Mouse (Mus musculus) liver, embryonic 14.5 days (tissue): Measurements from ENCODE around the gene Tns4.

Source experiments
- CTCF ChIP-seq: IDR thresholded peaks from 2 replicates; pipeline ENCODE4 v1.5.1; 2016; ENCODE audit warnings: antibody characterized with exemption, low read depth, control low read depth
- EP300 ChIP-seq: IDR thresholded peaks from 2 replicates; pipeline ENCODE4 v1.6.1; 2016; ENCODE audit warnings: antibody characterized with exemption, low read depth

- TF ChIP-seq CTCF (no peak), EP300 (no peak)
Observed at GRCm38 (mm10) chr11:99060435-99060834, 28.7 kb downstream of the Tns4 start.
